Comparison of ENCODE assay signal across 10 mouse cellular contexts in the genomic region with DNA sequence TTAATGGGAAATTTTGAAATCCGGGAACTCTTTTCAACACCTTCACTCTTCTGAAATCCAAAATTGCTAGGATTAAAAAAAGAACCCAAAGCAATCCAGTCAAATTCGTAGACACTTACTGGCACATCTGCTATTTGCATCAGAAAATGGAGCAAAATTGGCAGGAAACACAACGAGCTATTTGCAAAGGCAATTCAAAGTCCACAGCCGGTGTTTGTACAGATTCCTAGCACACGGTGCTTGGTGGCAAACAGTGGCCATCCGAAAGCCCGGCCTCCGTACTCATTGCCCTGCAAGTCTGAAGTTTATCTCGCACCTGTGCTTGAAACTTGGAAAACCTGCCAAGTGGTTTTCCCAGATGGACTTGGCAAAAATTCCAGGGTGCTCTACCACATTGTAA. TPM values are rescaled to one million over a fixed set of nuclear protein-coding genes. Genes with fewer than 3 reads are reported as not detected.
A peak's percentile ranks its signal among the peaks of the same experiment; 100 is the strongest.
DNase-seq lines count a peak whose midpoint lies in the region.
"Had no signal": no experiment of that assay in that cellular context is flagged by ENCODE, and none has a peak within 500 bp of the region (broad histone marks: within the 10 kb centered on the region; RNA-seq: fewer than 3 reads in every experiment).

No protein-coding gene starts in this region.

- 20% methylated on average over 9 of the region's 9 CpGs for WGBS in large intestine, adult 2 months

- peak; percentile 14 to 60 for DNase-seq in frontal cortex, adult 2 months (ENCODE audit: extremely low spot score in 1 of 2, low spot score in 1 of 2)
- no peak for DNase-seq in frontal cortex, postnatal 25 days (ENCODE audit: low spot score in 2 of 2)
- peak; percentile 17 for DNase-seq in layer of hippocampus, adult 11-12 months (ENCODE audit: low spot score)
- no peak for DNase-seq in layer of hippocampus, adult 9-10 months (ENCODE audit: low spot score)
- peak; percentile 3 for DNase-seq in large intestine, adult 2 months (ENCODE audit: low read depth, low spot score)
- DNase-seq in left cerebral cortex, postnatal 36 days (ENCODE audit: low spot score in 2 of 2) = peak; percentile 12 to 27
- no peak for DNase-seq in adrenal gland, postnatal 25 days
- DNase-seq in natural killer cell, adult 2 months (ENCODE audit: low spot score in 2 of 2) = no peak
- DNase-seq: cerebellum, postnatal 25 days; retina, postnatal 1 day had no signal

- intact Hi-C loops in left cerebral cortex, postnatal 36 days (cut with DNase I) = no loop called here

RNA-seq across cellular contexts. Expression of gene Ppm1l, which starts 34.3 kb away (rescaled TPM):
- polyA plus RNA-seq in frontal cortex, adult 2 months (2012; rRNA removed) = 29.5 and 32.2 TPM in 2 replicates
- polyA plus RNA-seq in large intestine, adult 2 months (2012; rRNA removed) = 2.6 and 3.3 TPM in 2 replicates
- 10 to 100 TPM; 87.0 to 88.8 TPM for total RNA-seq in left cerebral cortex, postnatal 36 days (2021)
- 13.6 and 15.0 TPM in 2 replicates for total RNA-seq in adrenal gland, postnatal 25 days (2021)

Comparison
In these comparisons a context has a peak if more than half of its experiments do, and no peak if none do; other contexts are left out.
1. DNase-seq: peak in frontal cortex, adult 2 months (2 of 2), layer of hippocampus, adult 11-12 months (single experiment), large intestine, adult 2 months (single experiment) and left cerebral cortex, postnatal 36 days (2 of 2); none in frontal cortex, postnatal 25 days (0 of 2), layer of hippocampus, adult 9-10 months (single experiment), adrenal gland, postnatal 25 days (single experiment) and natural killer cell, adult 2 months (0 of 2).